Mouse (Mus musculus): ENCODE measurements around the gene BC024978. TPM values are rescaled to one million over a fixed set of nuclear protein-coding genes. Genes with fewer than 3 reads are reported as not detected.

The BC024978 gene
- polyA plus RNA-seq, 1 experiment: 8.2 TPM

GRCm38 (mm10) chr7:27166614-27167474 lies 28.7 kb upstream of the BC024978 start, which contains the start of gene Egln2:
Egln2 (minus strand) TSS chr7:27166802.
- TF ChIP-seq GATA1 (IDR thresholded peaks at IDR 0.05; ENCODE audit: low read length): no peak

DNA sequence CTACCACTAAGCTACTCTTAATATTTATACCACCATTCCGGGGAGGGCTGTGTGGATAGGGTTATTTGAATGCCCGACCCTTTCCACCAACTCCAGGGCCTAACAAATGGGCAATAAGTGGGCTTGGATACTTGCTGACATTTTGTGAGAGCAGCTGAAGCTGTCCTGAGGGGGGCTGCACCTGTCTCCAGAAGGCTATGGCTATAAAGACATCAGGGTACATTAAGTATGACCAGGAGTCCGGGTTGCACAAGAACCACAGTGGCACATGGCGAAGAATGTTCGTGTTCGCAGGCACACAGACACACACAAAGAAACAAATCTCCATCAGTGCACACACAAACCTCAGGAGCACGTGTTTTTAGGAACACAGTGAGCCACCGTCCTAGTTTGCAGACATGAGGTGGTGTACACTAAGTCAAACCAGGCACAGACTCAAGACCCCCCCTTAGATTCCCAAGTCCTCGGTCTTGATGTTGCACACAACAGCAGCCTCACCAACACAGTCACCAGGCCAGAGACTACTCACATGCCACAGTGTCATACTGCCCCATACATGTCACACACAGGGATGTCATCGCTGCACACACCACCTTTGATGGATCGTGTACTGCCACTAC lies 28.0 kb upstream of the BC024978 start:
- TF ChIP-seq GATA1 (IDR thresholded peaks at IDR 0.05; ENCODE audit: low read length): no peak

DNA sequence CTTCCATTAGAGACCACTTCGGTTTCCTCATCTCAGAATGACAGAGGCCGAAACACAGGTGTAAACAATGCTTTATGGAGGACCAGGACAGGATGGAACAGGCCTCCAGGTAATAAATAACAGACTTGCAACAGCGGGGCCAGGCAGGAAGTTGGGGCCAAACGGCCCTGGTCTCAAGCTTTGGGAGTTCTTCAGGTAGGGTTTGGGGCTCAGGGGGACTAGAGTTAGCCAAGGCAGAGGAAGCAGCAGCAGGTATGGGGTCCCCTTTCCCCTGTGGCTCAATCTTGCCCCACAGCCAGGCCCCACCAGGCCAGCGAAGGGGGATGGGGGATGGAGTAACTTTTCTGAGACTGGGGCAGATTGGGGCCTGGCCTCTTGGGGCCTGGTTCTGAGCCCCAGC lies 27.2 kb upstream of the BC024978 start:
- no peak for TF ChIP-seq GATA1 (IDR thresholded peaks at IDR 0.05; ENCODE audit: low read length)

DNA sequence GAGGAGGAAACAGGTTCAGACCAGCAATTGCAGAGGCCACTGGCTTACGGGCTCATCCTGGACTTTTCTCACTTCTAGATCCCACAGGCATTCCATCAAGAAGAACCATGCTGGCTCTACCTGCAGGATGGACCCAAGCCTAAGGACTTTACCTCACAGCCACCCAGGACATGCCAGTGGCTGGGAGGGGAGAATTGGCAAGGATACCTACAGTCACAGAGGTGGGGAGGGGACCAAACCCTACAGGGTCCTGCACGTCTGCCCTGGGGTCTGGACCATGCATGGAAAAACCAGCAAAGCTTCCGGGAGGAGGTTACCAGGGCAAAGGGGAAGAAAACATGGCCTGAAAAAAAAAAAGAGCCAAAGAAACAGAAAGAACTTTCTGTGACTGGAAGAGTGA lies 24.6 kb upstream of the BC024978 start:
- no peak for TF ChIP-seq GATA1 (IDR thresholded peaks at IDR 0.05; ENCODE audit: low read length)

- TF ChIP-seq GATA1 (IDR thresholded peaks at IDR 0.05; ENCODE audit: low read length): no peak
Measured at GRCm38 (mm10) chr7:27174496-27174895, 21.1 kb upstream of the BC024978 start.

- no peak for TF ChIP-seq GATA1 (IDR thresholded peaks at IDR 0.05; ENCODE audit: low read length)
Measured at GRCm38 (mm10) chr7:27174896-27175295, 20.7 kb upstream of the BC024978 start.

DNA sequence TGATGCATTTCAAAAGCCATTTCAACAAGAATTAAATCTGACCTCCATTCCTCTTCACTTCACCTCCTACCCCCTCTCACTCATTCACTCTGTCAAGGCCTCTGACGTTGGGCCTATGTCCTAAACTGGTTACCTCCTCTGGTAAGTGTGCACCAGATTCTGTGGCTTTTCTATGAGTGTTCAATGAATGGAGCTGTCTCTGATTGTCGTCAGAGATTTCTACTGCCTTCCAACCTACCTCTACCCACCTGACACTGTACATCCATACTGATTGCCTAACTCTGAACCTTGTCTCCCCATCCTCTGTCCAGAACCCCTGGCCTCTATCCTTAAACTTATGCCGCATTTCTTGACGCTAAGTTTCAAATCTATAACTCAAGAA lies 17.6 kb upstream of the BC024978 start:
- no peak for TF ChIP-seq GATA1 (IDR thresholded peaks at IDR 0.05; ENCODE audit: low read length)

- TF ChIP-seq GATA1 (IDR thresholded peaks at IDR 0.05; ENCODE audit: low read length): no peak
Measured at GRCm38 (mm10) chr7:27178324-27179216, 17.0 kb upstream of the BC024978 start, which contains the start of gene Rab4b. Rab4b (minus strand) TSS chr7:27178896.

- no peak for TF ChIP-seq GATA1 (IDR thresholded peaks at IDR 0.05; ENCODE audit: low read length)
Measured at GRCm38 (mm10) chr7:27179217-27179918, 16.2 kb upstream of the BC024978 start.

DNA sequence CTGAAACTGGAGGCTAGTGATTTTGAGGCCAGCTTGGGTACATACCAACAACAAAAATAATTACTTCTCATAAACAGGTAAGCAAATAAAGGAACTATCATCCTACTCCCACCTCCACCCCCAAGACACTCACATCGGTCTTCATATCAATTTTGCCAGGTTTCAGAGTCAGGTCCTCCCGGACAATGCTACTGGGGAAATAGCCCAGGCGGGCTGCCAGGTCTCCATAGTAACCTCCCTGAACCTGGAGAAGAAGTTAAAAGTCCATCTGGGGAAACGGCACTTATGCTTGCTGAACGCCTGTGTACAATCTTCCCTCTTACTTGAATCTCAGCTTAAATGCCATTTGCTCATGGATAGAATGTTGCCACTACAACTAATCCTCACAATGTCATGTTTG lies 15.5 kb upstream of the BC024978 start:
- TF ChIP-seq GATA1 (IDR thresholded peaks at IDR 0.05; ENCODE audit: low read length): no peak

DNA sequence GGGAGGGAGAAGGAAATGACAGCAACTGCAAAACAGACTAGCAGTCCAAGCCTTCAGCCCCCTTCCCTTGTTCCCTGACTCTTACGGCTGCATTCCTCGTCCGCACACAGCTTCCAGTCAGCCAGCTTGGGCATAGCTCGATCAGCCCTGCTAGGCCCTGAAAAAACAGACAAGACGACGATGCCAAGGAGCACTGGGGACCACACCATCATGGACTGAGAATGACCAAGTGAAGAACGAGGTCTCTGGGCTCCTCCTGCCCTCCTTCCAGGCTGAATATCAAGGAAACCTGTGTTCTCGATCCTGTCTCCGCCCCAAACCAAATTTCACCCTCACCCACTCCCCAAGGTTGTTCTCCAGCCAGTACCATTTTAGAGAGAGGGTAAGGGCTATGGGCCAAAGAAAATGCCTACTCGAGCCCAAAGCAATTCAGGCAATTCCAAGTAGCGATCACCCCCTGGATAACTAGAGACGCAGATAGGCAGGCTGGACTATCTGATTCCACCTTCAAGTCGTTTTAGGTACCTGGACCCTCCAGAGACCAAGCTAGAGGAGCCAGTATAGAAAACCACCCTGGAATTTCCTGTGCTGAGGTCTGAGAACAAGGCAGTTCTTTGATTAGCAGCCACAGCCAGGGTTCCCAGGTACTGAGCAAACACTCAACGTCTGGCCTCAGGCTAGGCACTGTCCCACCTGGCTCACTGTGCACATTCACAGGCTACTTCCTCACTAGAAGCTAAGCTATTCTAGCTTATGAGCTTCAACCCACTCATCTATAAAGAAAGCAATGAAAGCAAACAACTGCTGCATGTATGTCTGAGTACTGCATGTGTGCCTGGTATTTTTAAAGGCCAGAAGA lies 14.5 kb upstream of the BC024978 start, which contains the start of the genes Gm21983 and Mia:
Gene Gm21983 (minus strand): TSS at position 250 of the 859 bp plus-strand sequence.
Gene Mia (minus strand): TSS at position 321 of the 859 bp plus-strand sequence.
- TF ChIP-seq GATA1 (IDR thresholded peaks at IDR 0.05; ENCODE audit: low read length): no peak

DNA sequence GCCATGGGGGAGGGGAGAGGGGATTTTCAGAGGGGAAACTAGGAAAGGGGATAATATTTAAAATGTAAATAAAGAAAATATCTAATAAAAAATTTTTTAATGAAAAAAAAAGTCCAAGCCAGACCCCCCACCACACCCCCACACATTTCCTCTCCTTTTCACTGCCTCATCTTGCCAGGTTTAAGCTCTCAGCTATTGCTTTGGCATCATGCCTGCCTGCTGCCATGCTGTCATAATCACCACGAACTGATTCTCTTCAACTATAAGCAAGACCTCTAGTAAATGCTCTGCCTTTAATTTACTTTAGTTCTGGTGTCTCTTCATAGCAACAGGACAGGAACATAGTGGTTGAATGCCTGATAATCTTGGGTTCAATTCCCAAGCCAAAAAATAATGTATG lies 13.1 kb upstream of the BC024978 start:
- no peak for TF ChIP-seq GATA1 (IDR thresholded peaks at IDR 0.05; ENCODE audit: low read length)

GRCm38 (mm10) chr7:27184964-27185363 lies 10.6 kb upstream of the BC024978 start:
- TF ChIP-seq GATA1 (IDR thresholded peaks at IDR 0.05; ENCODE audit: low read length): no peak

- TF ChIP-seq GATA1 (IDR thresholded peaks at IDR 0.05; ENCODE audit: low read length): no peak
Measured at GRCm38 (mm10) chr7:27185986-27186385, 9.6 kb upstream of the BC024978 start.
